Mouse (Mus musculus): ENCODE data around the gene Frmd4a. TPM values are rescaled to one million over a fixed set of nuclear protein-coding genes. Genes with fewer than 3 reads are reported as not detected.
A peak's percentile ranks its signal among the peaks of the same experiment; 100 is the strongest.

Gene Frmd4a
- polyA plus RNA-seq, 1 experiment from 2014 or later: 28.8 TPM

DNA sequence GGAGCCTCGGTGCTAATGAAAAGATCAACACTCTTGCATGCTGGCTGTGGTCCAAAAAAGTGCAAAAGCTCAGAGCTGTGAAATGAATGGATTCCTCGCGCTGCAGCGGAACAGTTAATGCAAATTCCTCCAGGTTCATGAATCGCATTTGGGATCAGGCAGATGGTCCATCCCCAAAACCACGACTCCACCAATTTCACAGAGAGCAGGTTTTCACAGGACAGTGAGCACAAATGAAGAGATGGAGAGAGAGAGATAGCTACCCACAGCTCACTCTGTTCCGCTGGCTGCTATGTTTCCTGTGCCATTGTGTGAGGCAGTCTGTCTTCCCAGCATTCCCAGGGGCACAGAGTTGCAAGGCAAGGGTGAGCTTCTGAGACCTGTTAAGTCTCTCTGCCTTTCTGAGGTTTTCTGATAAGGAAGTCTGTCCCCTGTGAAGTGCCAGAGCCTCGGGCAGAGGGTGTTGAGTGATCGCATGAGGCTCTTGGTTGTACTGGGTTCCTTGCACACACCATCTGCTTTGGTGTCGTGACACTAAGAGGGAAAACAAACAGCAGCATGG, 215.3 kb downstream of the Frmd4a start:
- H3K27me3 ChIP-seq (ENCODE audit: control insufficient read depth, insufficient read depth, low read length): no peaks in the 10 kb centered on the region
- 27% methylated on average over 10 of the region's 10 CpGs for WGBS (ENCODE audit: insufficient replicate concordance)
- ATAC-seq (replicated peaks; ENCODE audit: insufficient number of reproducible peaks, low FRiP score, low TSS enrichment): 0 out of 2 replicates have a peak, but pooled peaks have one; percentile 55

GRCm38 (mm10) chr2:4237686-4238085, 220.2 kb downstream of the Frmd4a start:
- Histone ChIP-seq H3K27me3 (ENCODE audit: control insufficient read depth, insufficient read depth, low read length) (no peaks in the 10 kb centered on the region), H3K4me3 (ENCODE audit: low read depth, low read length) (no peak overlapping the region), H3K9ac (ENCODE audit: low read depth, low read length) (no peak overlapping the region), H3K4me2 (no peak overlapping the region), H3K36me3 (ENCODE audit: control insufficient read depth, insufficient read depth, low read length) (no peaks in the 10 kb centered on the region), H3K9me3 (replicated peaks; ENCODE audit: control insufficient read depth, low read length) (no peaks in the 10 kb centered on the region), H3K4me1 (ENCODE audit: control insufficient read depth, insufficient read depth, low read length) (peaks cover 4% of the 10 kb centered on the region), H3K27ac (ENCODE audit: low read depth, low read length) (no peak overlapping the region)
- 89% methylated on average over 5 of the region's 5 CpGs for WGBS (ENCODE audit: insufficient replicate concordance)
- ATAC-seq (replicated peaks; ENCODE audit: insufficient number of reproducible peaks, low FRiP score, low TSS enrichment): no peak

More for the DNA sequence above, 215.3 kb downstream of the Frmd4a start:
- Histone ChIP-seq H3K4me3 (ENCODE audit: low read depth, low read length) (no peak overlapping the region), H3K9ac (ENCODE audit: low read depth, low read length) (peak overlapping the region; percentile 28; the same call in 1 of the 2 replicates), H3K36me3 (ENCODE audit: control insufficient read depth, insufficient read depth, low read length) (no peaks in the 10 kb centered on the region), H3K27ac (ENCODE audit: low read depth, low read length) (peak overlapping the region; percentile 58; the same call in 1 of the 2 replicates), H3K4me2 (peak overlapping the region; percentile 45), H3K4me1 (ENCODE audit: control insufficient read depth, insufficient read depth, low read length) (peaks cover 21% of the 10 kb centered on the region), H3K9me3 (replicated peaks; ENCODE audit: control insufficient read depth, low read length) (no peaks in the 10 kb centered on the region)

- no peak overlapping the region for H3K4me3 ChIP-seq (ENCODE audit: low read depth, low read length)
- H3K4me1 ChIP-seq (ENCODE audit: control insufficient read depth, insufficient read depth, low read length): peaks cover 17% of the 10 kb centered on the region
- H3K9me3 ChIP-seq (replicated peaks; ENCODE audit: control insufficient read depth, low read length): no peaks in the 10 kb centered on the region
- no peak overlapping the region for H3K4me2 ChIP-seq
- ATAC-seq (replicated peaks; ENCODE audit: insufficient number of reproducible peaks, low FRiP score, low TSS enrichment): no peak
- no peak overlapping the region for H3K27ac ChIP-seq (ENCODE audit: low read depth, low read length)
- H3K27me3 ChIP-seq (ENCODE audit: control insufficient read depth, insufficient read depth, low read length): no peaks in the 10 kb centered on the region
- H3K36me3 ChIP-seq (ENCODE audit: control insufficient read depth, insufficient read depth, low read length): no peaks in the 10 kb centered on the region
- 41% methylated on average over 6 of the region's 6 CpGs for WGBS (ENCODE audit: insufficient replicate concordance)
- H3K9ac ChIP-seq (ENCODE audit: low read depth, low read length): no peak overlapping the region
These were observed 232.2 kb downstream of the Frmd4a start for GRCm38 (mm10) chr2:4249723-4250122.

DNA sequence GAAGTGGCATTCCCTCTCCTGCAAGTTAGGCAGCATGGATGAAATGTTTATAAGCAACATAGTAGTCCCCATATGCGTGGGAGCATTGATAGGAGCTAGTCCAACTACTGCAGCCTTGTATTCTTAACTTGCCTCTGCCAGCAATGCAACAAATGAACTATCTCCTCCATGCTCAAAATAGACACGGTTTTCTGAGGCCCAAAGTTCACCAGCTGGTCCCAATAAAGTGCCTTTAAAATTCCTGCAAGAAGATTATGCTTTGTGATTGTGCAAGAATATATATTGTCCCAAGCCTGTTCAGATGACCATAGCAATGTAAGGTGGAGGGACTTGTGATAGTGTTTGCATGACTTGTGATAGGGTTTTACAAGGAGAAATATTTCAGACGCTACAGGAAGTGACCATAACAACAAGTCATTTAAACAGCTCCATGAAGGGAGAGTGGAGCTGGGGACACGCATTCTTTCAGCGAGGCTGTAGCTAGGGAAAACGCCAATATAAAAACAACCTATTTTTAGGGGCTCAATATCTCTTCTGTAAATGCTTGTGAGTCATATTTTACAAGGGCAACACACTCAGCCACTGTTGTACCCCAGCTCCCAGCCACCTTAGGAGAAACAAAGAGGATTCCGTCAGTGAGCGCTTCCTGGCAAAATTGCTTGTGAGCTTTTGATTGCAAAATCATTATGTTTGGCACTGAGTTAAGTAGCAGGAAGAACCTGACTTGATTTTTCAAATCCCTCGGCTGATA, 235.2 kb downstream of the Frmd4a start:
- Histone ChIP-seq H3K27me3 (ENCODE audit: control insufficient read depth, insufficient read depth, low read length) (no peaks in the 10 kb centered on the region), H3K4me2 (peak overlapping the region; percentile 38; the same call in 1 of the 2 replicates), H3K9me3 (replicated peaks; ENCODE audit: control insufficient read depth, low read length) (no peaks in the 10 kb centered on the region), H3K4me3 (ENCODE audit: low read depth, low read length) (no peak overlapping the region), H3K27ac (ENCODE audit: low read depth, low read length) (peak overlapping the region; percentile 92), H3K9ac (ENCODE audit: low read depth, low read length) (no peak overlapping the region), H3K36me3 (ENCODE audit: control insufficient read depth, insufficient read depth, low read length) (no peaks in the 10 kb centered on the region), H3K4me1 (ENCODE audit: control insufficient read depth, insufficient read depth, low read length) (peaks cover 17% of the 10 kb centered on the region)
- WGBS (ENCODE audit: insufficient replicate concordance): 26% methylated on average over 9 of the region's 9 CpGs
- 0 out of 2 replicates have a peak, but pooled peaks have one; percentile 26 for ATAC-seq (replicated peaks; ENCODE audit: insufficient number of reproducible peaks, low FRiP score, low TSS enrichment)

- no peak; the same call in 1 of the 2 replicates for ATAC-seq (replicated peaks; ENCODE audit: insufficient number of reproducible peaks, low FRiP score, low TSS enrichment)
- Histone ChIP-seq H3K9me3 (replicated peaks; ENCODE audit: control insufficient read depth, low read length) (no peaks in the 10 kb centered on the region), H3K4me1 (ENCODE audit: control insufficient read depth, insufficient read depth, low read length) (peaks cover 17% of the 10 kb centered on the region), H3K36me3 (ENCODE audit: control insufficient read depth, insufficient read depth, low read length) (no peaks in the 10 kb centered on the region), H3K4me2 (peak overlapping the region; percentile 38; the same call in 1 of the 2 replicates), H3K4me3 (ENCODE audit: low read depth, low read length) (no peak overlapping the region), H3K9ac (ENCODE audit: low read depth, low read length) (no peak overlapping the region), H3K27ac (ENCODE audit: low read depth, low read length) (peak overlapping the region; percentile 92), H3K27me3 (ENCODE audit: control insufficient read depth, insufficient read depth, low read length) (no peaks in the 10 kb centered on the region)
- 19% methylated on average over 4 of the region's 4 CpGs for WGBS (ENCODE audit: insufficient replicate concordance)
These were observed 235.8 kb downstream of the Frmd4a start for GRCm38 (mm10) chr2:4253348-4253747.

- H3K4me2 ChIP-seq: no peak overlapping the region
- H3K36me3 ChIP-seq (ENCODE audit: control insufficient read depth, insufficient read depth, low read length): no peaks in the 10 kb centered on the region
- H3K27ac ChIP-seq (ENCODE audit: low read depth, low read length): no peak overlapping the region
- no peaks in the 10 kb centered on the region for H3K27me3 ChIP-seq (ENCODE audit: control insufficient read depth, insufficient read depth, low read length)
- H3K4me3 ChIP-seq (ENCODE audit: low read depth, low read length): no peak overlapping the region
- WGBS (ENCODE audit: insufficient replicate concordance): 78% methylated on average over 5 of the region's 5 CpGs
- no peak overlapping the region for H3K9ac ChIP-seq (ENCODE audit: low read depth, low read length)
- no peaks in the 10 kb centered on the region for H3K9me3 ChIP-seq (replicated peaks; ENCODE audit: control insufficient read depth, low read length)
- no peak for ATAC-seq (replicated peaks; ENCODE audit: insufficient number of reproducible peaks, low FRiP score, low TSS enrichment)
- peaks cover 17% of the 10 kb centered on the region for H3K4me1 ChIP-seq (ENCODE audit: control insufficient read depth, insufficient read depth, low read length)
These were observed 236.6 kb downstream of the Frmd4a start for GRCm38 (mm10) chr2:4254083-4254482.

- Histone ChIP-seq H3K4me1 (ENCODE audit: control insufficient read depth, insufficient read depth, low read length) (peaks cover 14% of the 10 kb centered on the region), H3K27ac (ENCODE audit: low read depth, low read length) (no peak overlapping the region), H3K4me2 (no peak overlapping the region), H3K27me3 (ENCODE audit: control insufficient read depth, insufficient read depth, low read length) (no peaks in the 10 kb centered on the region), H3K4me3 (ENCODE audit: low read depth, low read length) (no peak overlapping the region), H3K36me3 (ENCODE audit: control insufficient read depth, insufficient read depth, low read length) (no peaks in the 10 kb centered on the region), H3K9me3 (replicated peaks; ENCODE audit: control insufficient read depth, low read length) (no peaks in the 10 kb centered on the region), H3K9ac (ENCODE audit: low read depth, low read length) (no peak overlapping the region)
- WGBS (ENCODE audit: insufficient replicate concordance): 80% methylated on average over 2 of the region's 2 CpGs
- ATAC-seq (replicated peaks; ENCODE audit: insufficient number of reproducible peaks, low FRiP score, low TSS enrichment): no peak
These were observed 238.7 kb downstream of the Frmd4a start for GRCm38 (mm10) chr2:4256242-4256641.

GRCm38 (mm10) chr2:4257604-4258003, 240.1 kb downstream of the Frmd4a start:
- Histone ChIP-seq H3K9ac (ENCODE audit: low read depth, low read length) (no peak overlapping the region), H3K4me1 (ENCODE audit: control insufficient read depth, insufficient read depth, low read length) (peaks cover 6% of the 10 kb centered on the region), H3K4me3 (ENCODE audit: low read depth, low read length) (no peak overlapping the region), H3K36me3 (ENCODE audit: control insufficient read depth, insufficient read depth, low read length) (no peaks in the 10 kb centered on the region), H3K4me2 (no peak overlapping the region), H3K27me3 (ENCODE audit: control insufficient read depth, insufficient read depth, low read length) (no peaks in the 10 kb centered on the region), H3K9me3 (replicated peaks; ENCODE audit: control insufficient read depth, low read length) (no peaks in the 10 kb centered on the region), H3K27ac (ENCODE audit: low read depth, low read length) (no peak overlapping the region)
- 95% methylated on average over 1 of the region's 1 CpGs for WGBS (ENCODE audit: insufficient replicate concordance)
- no peak for ATAC-seq (replicated peaks; ENCODE audit: insufficient number of reproducible peaks, low FRiP score, low TSS enrichment)
